Mouse (Mus musculus) embryonic fibroblast, embryonic 13.5 days (primary cell): ENCODE measurements around the gene 9530068E07Rik. TPM values are rescaled to one million over a fixed set of nuclear protein-coding genes. Genes with fewer than 3 reads are reported as not detected.

ENCODE experiments used
- H3K27ac ChIP-seq: 2 replicates; pipeline ENCODE4 v1.5.1; 2012; ENCODE audit warnings: low read length, control low read depth, inconsistent platforms; ENCODE audit not compliant: insufficient read depth
- H3K4me1 ChIP-seq: 2 replicates; pipeline ENCODE4 v1.6.1; 2011; ENCODE audit warnings: low read length; ENCODE audit not compliant: control insufficient read depth, insufficient read depth
- H3K4me3 ChIP-seq: 2 replicates; pipeline ENCODE4 v1.5.1; 2011; ENCODE audit warnings: mild to moderate bottlenecking, control low read depth, low read length; ENCODE audit not compliant: insufficient read depth
- CTCF ChIP-seq: IDR thresholded peaks from 2 replicates; pipeline ENCODE4 v1.5.1; 2011; ENCODE audit warnings: mild to moderate bottlenecking, control low read depth, low read length, moderate library complexity, borderline replicate concordance; ENCODE audit not compliant: insufficient read depth
- POLR2A ChIP-seq: IDR thresholded peaks from 2 replicates; pipeline ENCODE4 v1.6.1; 2011; ENCODE audit warnings: low read depth, mild to moderate bottlenecking, control low read depth, low read length, moderate library complexity
- polyA plus RNA-seq: library from polyadenylated mRNA; stranded (reverse); fragments of >200 nt; gene quantifications from 2 replicates; pipeline ENCODE4 v1.2.4, GENCODE M21; 2011; ENCODE audit warnings: low read depth; ENCODE audit not compliant: missing spikeins, insufficient read length

9530068E07Rik gene
- polyA plus RNA-seq, 1 experiment, result 273 TPM

- Histone ChIP-seq H3K4me1 (no peaks in the 10 kb centered on the region), H3K27ac (peak overlapping the region; percentile 77), H3K4me3 (peak overlapping the region; percentile 78)
- peak; percentile 43; the same call in 1 of the 2 replicates for TF ChIP-seq POLR2A
- TF ChIP-seq CTCF, result no peak
Measured at GRCm38 (mm10) chr11:52359686-52360470, 36.4 kb upstream of the 9530068E07Rik start.

GRCm38 (mm10) chr11:52360471-52361277, 35.6 kb upstream of the 9530068E07Rik start, which contains the start of gene Vdac1:
Gene Vdac1, plus strand, starts transcription at chr11:52360860.
- Histone ChIP-seq H3K4me1 (no peaks in the 10 kb centered on the region), H3K27ac (peak within 1 kb of the TSS; percentile 79), H3K4me3 (peak within 1 kb of the TSS; percentile 78)
- TF ChIP-seq CTCF (no peak), POLR2A (peak; percentile 86)

- TF ChIP-seq CTCF (no peak), POLR2A (peak; percentile 42; the same call in 1 of the 2 replicates)
- no peaks in the 10 kb centered on the region for H3K4me1 ChIP-seq
- peak overlapping the region; percentile 78 for H3K4me3 ChIP-seq
Measured at GRCm38 (mm10) chr11:52361287-52361921, 34.8 kb upstream of the 9530068E07Rik start.

GRCm38 (mm10) chr11:52364376-52364775, 31.9 kb upstream of the 9530068E07Rik start:
- Histone ChIP-seq H3K27ac (no peak overlapping the region), H3K4me3 (no peak overlapping the region), H3K4me1 (peaks cover 2% of the 10 kb centered on the region; the same call in 1 of the 2 replicates)
- TF ChIP-seq POLR2A, result no peak

More at GRCm38 (mm10) chr11:52361287-52361921, 34.8 kb upstream of the 9530068E07Rik start:
- H3K27ac ChIP-seq, result peak overlapping the region; percentile 79

GRCm38 (mm10) chr11:52365143-52365542, 31.1 kb upstream of the 9530068E07Rik start:
- Histone ChIP-seq H3K4me1 (peaks cover 2% of the 10 kb centered on the region; the same call in 1 of the 2 replicates), H3K4me3 (no peak overlapping the region), H3K27ac (no peak overlapping the region)
- TF ChIP-seq POLR2A (no peak), CTCF (no peak)

- H3K4me3 ChIP-seq, result no peak overlapping the region
- peaks cover 5% of the 10 kb centered on the region; the same call in 1 of the 2 replicates for H3K4me1 ChIP-seq
- no peak overlapping the region for H3K27ac ChIP-seq
- TF ChIP-seq CTCF (no peak), POLR2A (no peak)
Measured at GRCm38 (mm10) chr11:52366358-52366757, 29.9 kb upstream of the 9530068E07Rik start.

- Histone ChIP-seq H3K27ac (no peak overlapping the region), H3K4me1 (peaks cover 5% of the 10 kb centered on the region; the same call in 1 of the 2 replicates), H3K4me3 (no peak overlapping the region)
- TF ChIP-seq CTCF (no peak), POLR2A (no peak)
Measured at GRCm38 (mm10) chr11:52368176-52368985, 27.8 kb upstream of the 9530068E07Rik start.

GRCm38 (mm10) chr11:52369252-52370134, 26.7 kb upstream of the 9530068E07Rik start:
- H3K4me1 ChIP-seq, result peaks cover 5% of the 10 kb centered on the region; the same call in 1 of the 2 replicates
- no peak overlapping the region for H3K4me3 ChIP-seq
- no peak overlapping the region for H3K27ac ChIP-seq
- no peak for TF ChIP-seq POLR2A
- no peak for TF ChIP-seq CTCF
